Mouse (Mus musculus) subcutaneous adipose tissue, adult 2 months (tissue): Measurements from ENCODE around the gene Tbc1d24. TPM values are rescaled to one million over a fixed set of nuclear protein-coding genes. Genes with fewer than 3 reads are reported as not detected.

ENCODE experiments used
- polyA plus RNA-seq: library from polyadenylated mRNA; depleted of rRNA; stranded (reverse); fragments of >200 nt; gene quantifications from 2 replicates; pipeline ENCODE4 v1.2.3, GENCODE M21; 2012; ENCODE audit warnings: low replicate concordance; rRNA removed

Tbc1d24 gene
- polyA plus RNA-seq = 18.9 and 36.2 TPM in 2 replicates

GRCm38 (mm10) chr17:24205284-24205888 lies at the start of gene Tbc1d24:
TSS of gene Tbc1d24 (minus strand) at chr17:24205562.

GRCm38 (mm10) chr17:24251320-24252069 lies 46.1 kb upstream of the Tbc1d24 start, which contains the start of gene Ccnf:
TSS of gene Ccnf (minus strand) at chr17:24251484.

GRCm38 (mm10) chr17:24220435-24221411 lies 15.4 kb upstream of the Tbc1d24 start, which contains the start of gene Tedc2:
TSS of gene Tedc2 (minus strand) at chr17:24220851.

GRCm38 (mm10) chr17:24209043-24209915 lies 3.9 kb upstream of the Tbc1d24 start, which contains the start of gene Ntn3:
TSS of gene Ntn3 (minus strand) at chr17:24209531.

GRCm38 (mm10) chr17:24169317-24170065 lies 35.9 kb downstream of the Tbc1d24 start, which contains the start of gene Atp6v0c:
TSS of gene Atp6v0c (minus strand) at chr17:24169702.

GRCm38 (mm10) chr17:24163176-24163962 lies 42.0 kb downstream of the Tbc1d24 start, which contains the start of gene Amdhd2:
TSS of gene Amdhd2 (minus strand) at chr17:24163766.

GRCm38 (mm10) chr17:24150824-24151223 lies 54.5 kb downstream of the Tbc1d24 start, which contains the start of gene Pdpk1:
TSS of gene Pdpk1 (minus strand) at chr17:24150924.

Other genes with a start within 250 kb of the Tbc1d24 start
- 0.37 and 1.5 TPM in 2 replicates for gene Prss30, start 225.0 kb downstream of the Tbc1d24 start, polyA plus RNA-seq
- 1.0 TPM in 1 of 2 replicates, not detected in the other for gene Prss22, start 207.5 kb downstream of the Tbc1d24 start, polyA plus RNA-seq
- 2.3 and 9.7 TPM in 2 replicates for gene Prss27, start 167.4 kb downstream of the Tbc1d24 start, polyA plus RNA-seq
- gene Kctd5, start 132.1 kb downstream of the Tbc1d24 start, polyA plus RNA-seq = 17.6 and 36.4 TPM in 2 replicates
- gene Pdpk1, start 54.6 kb downstream of the Tbc1d24 start, polyA plus RNA-seq = 22.3 and 23.3 TPM in 2 replicates
- gene Amdhd2, start 41.8 kb downstream of the Tbc1d24 start, polyA plus RNA-seq = 43.6 and 56.5 TPM in 2 replicates
- gene Atp6v0c, start 35.9 kb downstream of the Tbc1d24 start, polyA plus RNA-seq = 819 and 932 TPM in 2 replicates
- gene Ntn3, start 4.0 kb upstream of the Tbc1d24 start, polyA plus RNA-seq = 7.1 and 13.6 TPM in 2 replicates
- 8.0 and 12.3 TPM in 2 replicates for gene Tedc2, start 15.3 kb upstream of the Tbc1d24 start, polyA plus RNA-seq
- gene Ccnf, start 45.9 kb upstream of the Tbc1d24 start, polyA plus RNA-seq = 1.4 and 8.8 TPM in 2 replicates
- 0.05 TPM in 1 of 2 replicates, not detected in the other for gene Abca17, start 145.5 kb upstream of the Tbc1d24 start, polyA plus RNA-seq
- gene Abca3, start 146.4 kb upstream of the Tbc1d24 start, polyA plus RNA-seq = 39.5 and 58.9 TPM in 2 replicates
- gene Rnps1, start 209.0 kb upstream of the Tbc1d24 start, polyA plus RNA-seq = 66.9 and 162 TPM in 2 replicates
- 161 and 217 TPM in 2 replicates for gene Eci1, start 221.1 kb upstream of the Tbc1d24 start, polyA plus RNA-seq
- gene Dnase1l2, start 237.5 kb upstream of the Tbc1d24 start, polyA plus RNA-seq = 6.2 and 11.7 TPM in 2 replicates